Mouse (Mus musculus) heart, embryonic 10.5 days (tissue): Measurements from ENCODE around the gene 1700123O20Rik. TPM values are rescaled to one million over a fixed set of nuclear protein-coding genes. Genes with fewer than 3 reads are reported as not detected.

Source experiments
- DNase-seq: peaks from one replicate; pipeline ENCODE4 v3.0.0-alpha.2; 2017; ENCODE audit warnings: low spot score
- H3K27ac ChIP-seq: fragments of 300-500 bp; sonication (generic); 2 replicates; pipeline ENCODE4 v1.5.1; 2016; ENCODE audit warnings: mild to moderate bottlenecking
- H3K27me3 ChIP-seq: fragments of 300-500 bp; sonication (generic); 2 replicates; pipeline ENCODE4 v1.6.1; 2016; ENCODE audit warnings: mild to moderate bottlenecking; ENCODE audit not compliant: poor library complexity, insufficient read depth, severe bottlenecking
- H3K36me3 ChIP-seq: fragments of 300-500 bp; sonication (generic); 2 replicates; pipeline ENCODE4 v1.6.1; 2016; ENCODE audit warnings: mild to moderate bottlenecking, moderate library complexity
- H3K4me1 ChIP-seq: fragments of 300-500 bp; sonication (generic); 2 replicates; pipeline ENCODE4 v1.6.1; 2016; ENCODE audit warnings: mild to moderate bottlenecking
- H3K4me3 ChIP-seq: fragments of 300-500 bp; sonication (generic); 2 replicates; pipeline ENCODE4 v1.5.1; 2016; ENCODE audit warnings: mild to moderate bottlenecking, moderate library complexity
- H3K9me3 ChIP-seq: fragments of 300-500 bp; sonication (generic); 2 replicates; pipeline ENCODE4 v1.6.1; 2016; ENCODE audit warnings: mild to moderate bottlenecking, moderate library complexity
- WGBS: fragments of 180-500 bp; shearing (Covaris S2); methylation state at CpG from one replicate; pipeline ENCODE4 v1.1.7; 2016; 5-methylcytosine and 5-hydroxymethylcytosine counted together
- polyA plus RNA-seq: library from polyadenylated mRNA; unstranded; fragments of >200 nt; fragmentation: Nextera tagmentation; extraction: Ambion mirVana; gene quantifications from 2 replicates; pipeline ENCODE4 v1.2.1, GENCODE M21; 2016

Gene 1700123O20Rik
- polyA plus RNA-seq, 1 experiment from 2014 or later, result 79.7 TPM

DNA sequence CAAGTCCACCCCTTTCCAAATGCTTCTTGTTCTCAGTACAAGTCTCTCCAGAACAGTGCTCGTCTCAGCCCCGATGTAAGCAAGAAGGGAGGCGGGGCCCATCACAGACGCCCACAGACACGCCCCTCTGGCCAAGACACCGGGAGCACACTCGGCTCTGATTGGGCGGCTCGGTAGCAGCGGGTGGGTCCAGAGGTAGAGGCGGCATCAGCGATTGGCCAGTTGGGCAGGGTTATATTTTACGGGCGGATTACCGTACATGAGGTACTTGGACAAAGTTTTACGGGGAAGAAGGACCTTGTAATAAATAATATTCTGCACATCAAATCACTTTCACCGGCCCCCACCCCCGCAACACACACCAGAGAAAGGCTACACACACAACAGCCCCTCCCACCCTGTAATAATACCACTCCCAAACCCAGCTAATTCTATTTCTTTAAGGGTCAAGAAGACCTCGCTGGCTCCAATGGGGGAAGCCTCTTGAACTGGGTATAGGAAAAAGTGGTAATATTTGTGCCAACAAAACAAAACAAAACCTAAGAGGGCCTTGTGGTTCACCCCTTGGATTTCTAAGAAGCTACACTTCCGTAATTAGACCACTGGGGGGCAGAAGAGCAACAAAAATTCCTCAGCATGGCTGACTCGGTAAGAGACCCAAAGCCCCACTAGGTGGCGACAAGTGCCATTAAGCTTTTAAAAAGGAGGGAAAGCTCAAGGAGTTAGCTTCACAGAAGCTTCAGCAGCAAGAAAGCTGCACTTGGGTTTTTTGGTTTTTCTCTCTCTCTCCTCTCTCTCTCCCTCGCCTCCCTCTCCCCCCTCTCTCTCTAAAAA lies 35.2 kb upstream of the 1700123O20Rik start:
- no peaks in the 10 kb centered on the region for H3K9me3 ChIP-seq

DNA sequence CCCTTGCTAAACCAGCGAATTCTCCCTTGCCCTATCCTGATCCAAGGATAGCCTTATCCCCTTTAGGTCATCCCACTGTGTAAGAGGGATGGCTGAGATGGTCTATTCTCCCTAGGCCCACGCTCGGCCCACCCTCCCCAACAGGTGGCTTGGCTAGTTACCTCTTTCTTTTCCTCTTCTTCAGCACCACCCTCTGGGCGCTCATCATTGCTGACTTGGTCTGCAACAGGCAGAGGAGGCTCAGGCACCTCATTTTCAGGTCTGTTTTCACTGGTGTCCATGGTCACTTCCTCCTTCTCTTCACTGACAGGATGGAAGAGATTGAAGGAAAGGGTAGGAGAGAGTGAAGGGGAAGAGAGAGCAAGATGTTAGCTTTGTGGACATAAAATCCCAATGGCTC lies 34.5 kb upstream of the 1700123O20Rik start:
- H3K36me3 ChIP-seq, result peaks cover 69% of the 10 kb centered on the region
- WGBS, result 76% methylated on average over 4 of the region's 4 CpGs
- DNase-seq, result no peak
- no peaks in the 10 kb centered on the region for H3K9me3 ChIP-seq
- H3K4me3 ChIP-seq, result peak overlapping the region; percentile 81; the same call in 1 of the 2 replicates
- peak overlapping the region; percentile 93; the same call in 1 of the 2 replicates for H3K27ac ChIP-seq
- H3K4me1 ChIP-seq, result peaks cover 40% of the 10 kb centered on the region
- no peaks in the 10 kb centered on the region for H3K27me3 ChIP-seq

More for the DNA sequence above, 35.2 kb upstream of the 1700123O20Rik start:
- H3K27ac ChIP-seq, result peak overlapping the region; percentile 93; the same call in 1 of the 2 replicates
- 63% methylated on average over 23 of the region's 23 CpGs for WGBS
- no peaks in the 10 kb centered on the region for H3K27me3 ChIP-seq
- no peak overlapping the region for H3K4me3 ChIP-seq
- peaks cover 40% of the 10 kb centered on the region for H3K4me1 ChIP-seq
- DNase-seq, result peak; percentile 91
- H3K36me3 ChIP-seq, result peaks cover 69% of the 10 kb centered on the region

DNA sequence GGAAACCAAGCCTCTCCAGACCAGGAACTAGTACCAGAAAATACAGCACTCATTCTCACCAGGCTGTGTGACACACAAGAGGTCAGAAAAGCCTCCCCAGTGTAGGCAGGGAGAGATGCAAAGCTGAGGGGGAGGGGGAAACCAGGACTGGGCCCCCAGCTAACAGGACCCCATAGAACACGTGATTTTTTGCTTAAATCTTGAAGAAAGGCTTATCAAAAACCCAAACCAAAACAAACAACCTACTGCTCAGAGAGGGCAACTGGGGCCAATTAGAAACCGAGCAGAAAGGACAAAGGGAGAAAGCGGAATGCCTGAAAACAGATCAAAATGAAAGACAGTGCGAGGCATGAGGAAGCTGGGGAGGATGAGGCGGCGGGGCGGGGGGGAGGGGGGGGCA lies 33.2 kb upstream of the 1700123O20Rik start:
- 0% methylated on average over 7 of the region's 7 CpGs for WGBS
- Histone ChIP-seq H3K27ac (peak overlapping the region; percentile 93), H3K27me3 (no peaks in the 10 kb centered on the region), H3K4me3 (peak overlapping the region; percentile 81), H3K36me3 (peaks cover 69% of the 10 kb centered on the region), H3K4me1 (peaks cover 40% of the 10 kb centered on the region), H3K9me3 (no peaks in the 10 kb centered on the region)
- no peak for DNase-seq

DNA sequence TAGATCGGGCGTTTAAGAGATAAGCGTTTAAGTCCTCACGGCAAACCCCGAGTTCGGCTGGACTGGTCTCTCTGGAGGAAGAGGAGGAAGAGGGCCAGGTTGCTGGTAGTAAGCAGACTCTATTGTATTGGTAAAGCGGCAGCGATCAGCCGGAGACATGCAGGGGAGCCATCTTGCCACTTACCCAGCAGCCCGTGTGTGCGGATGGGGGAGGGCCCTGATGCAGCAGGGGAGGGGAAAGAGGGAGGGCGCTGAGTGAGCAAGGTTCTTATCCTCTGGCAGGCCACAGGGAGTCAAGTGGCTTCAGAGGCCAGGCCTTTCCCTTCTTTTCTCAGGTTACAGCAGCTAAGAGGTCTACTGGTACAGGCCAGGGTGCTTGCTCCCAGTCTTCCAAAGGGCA lies 32.5 kb upstream of the 1700123O20Rik start:
- peak overlapping the region; percentile 81 for H3K4me3 ChIP-seq
- peak; percentile 97 for DNase-seq
- peaks cover 69% of the 10 kb centered on the region for H3K36me3 ChIP-seq
- H3K4me1 ChIP-seq, result peaks cover 40% of the 10 kb centered on the region
- no peaks in the 10 kb centered on the region for H3K9me3 ChIP-seq
- 2% methylated on average over 12 of the region's 12 CpGs for WGBS
- H3K27ac ChIP-seq, result peak overlapping the region; percentile 93
- no peaks in the 10 kb centered on the region for H3K27me3 ChIP-seq

DNA sequence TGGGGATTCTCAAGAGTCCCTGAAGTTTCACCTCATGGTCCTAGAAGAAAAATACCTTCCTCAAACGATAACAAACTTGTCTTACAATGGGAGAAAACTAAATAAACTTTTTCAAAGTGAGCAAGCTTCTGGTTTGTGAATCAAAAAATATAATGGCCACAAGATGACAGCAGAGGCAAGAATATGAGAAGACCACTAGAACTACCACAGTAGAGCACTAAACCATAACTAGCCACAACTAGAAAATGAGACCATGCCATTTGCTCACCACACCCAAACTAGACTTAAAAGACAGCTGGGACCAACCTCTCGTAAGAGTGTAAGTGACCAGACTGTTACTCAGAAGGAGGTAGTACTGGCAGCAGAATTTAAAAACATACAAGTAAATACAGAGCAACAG lies 26.0 kb upstream of the 1700123O20Rik start:
- H3K36me3 ChIP-seq, result peaks cover 100% of the 10 kb centered on the region
- DNase-seq, result no peak
- H3K9me3 ChIP-seq, result no peaks in the 10 kb centered on the region
- H3K27ac ChIP-seq, result no peak overlapping the region
- no peak overlapping the region for H3K4me3 ChIP-seq
- no peaks in the 10 kb centered on the region for H3K27me3 ChIP-seq
- WGBS, result 85% methylated on average over 2 of the region's 2 CpGs
- no peaks in the 10 kb centered on the region for H3K4me1 ChIP-seq

DNA sequence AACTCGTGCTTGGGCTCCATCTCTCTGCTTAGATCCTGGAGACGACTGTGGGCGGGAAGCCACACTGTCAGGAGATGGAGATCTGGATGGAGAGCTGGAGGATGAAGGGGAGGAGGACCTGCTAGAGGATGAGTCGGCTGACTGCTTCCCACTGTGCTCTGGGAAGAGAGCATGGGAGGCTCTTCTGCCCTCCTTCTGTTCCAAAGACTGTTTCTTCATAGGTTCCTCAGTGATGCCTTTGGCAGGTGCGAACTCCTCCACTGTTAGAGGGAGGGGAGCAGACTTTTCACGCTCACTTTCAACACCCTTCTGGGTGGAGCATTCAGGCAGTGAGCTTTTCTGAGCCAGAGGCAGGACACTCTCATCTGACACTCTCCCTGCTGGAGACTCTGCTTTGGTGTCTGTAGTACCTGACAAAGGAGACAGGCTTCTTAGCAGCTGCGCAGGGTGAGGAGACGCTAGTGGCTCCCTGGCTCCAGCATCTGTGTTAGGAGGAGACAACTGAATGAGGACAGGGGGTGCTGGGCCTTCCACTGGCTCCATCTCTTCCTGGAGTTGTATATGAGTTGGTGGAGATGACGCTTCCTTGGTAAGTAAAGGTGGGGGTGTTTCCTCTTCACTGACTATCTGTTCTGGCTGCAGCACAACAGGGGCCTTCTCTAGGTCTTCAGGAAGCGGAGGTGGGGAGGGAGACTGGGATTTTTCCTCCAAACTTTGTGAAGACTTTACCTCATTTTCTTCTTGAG lies 21.4 kb upstream of the 1700123O20Rik start:
- H3K9me3 ChIP-seq, result no peaks in the 10 kb centered on the region
- no peak overlapping the region for H3K27ac ChIP-seq
- no peak overlapping the region for H3K4me3 ChIP-seq
- H3K36me3 ChIP-seq, result peaks cover 94% of the 10 kb centered on the region
- no peaks in the 10 kb centered on the region for H3K4me1 ChIP-seq
- no peaks in the 10 kb centered on the region for H3K27me3 ChIP-seq
- WGBS, result 89% methylated on average over 10 of the region's 10 CpGs
- no peak for DNase-seq

DNA sequence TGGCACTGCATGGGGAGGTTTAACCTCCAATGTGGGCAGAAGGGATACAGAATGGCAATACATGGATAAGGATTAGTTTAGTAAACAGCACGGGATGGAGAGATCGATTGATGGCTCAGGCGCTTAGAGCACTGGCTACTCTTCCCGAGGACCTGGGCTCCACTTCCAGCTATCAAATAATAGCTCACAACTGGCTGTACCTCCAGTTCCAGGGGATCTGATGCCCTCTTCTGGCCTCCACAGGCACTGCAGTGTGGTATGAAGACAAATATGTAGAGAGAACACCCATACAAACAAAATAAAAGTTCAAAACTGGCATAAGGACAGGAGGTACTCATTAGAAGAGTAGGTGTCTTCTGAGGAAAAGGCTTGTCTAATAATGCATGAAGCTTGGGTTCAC lies 16.6 kb upstream of the 1700123O20Rik start:
- 75% methylated on average over 4 of the region's 4 CpGs for WGBS
- H3K9me3 ChIP-seq, result no peaks in the 10 kb centered on the region
- H3K4me1 ChIP-seq, result no peaks in the 10 kb centered on the region
- H3K4me3 ChIP-seq, result no peak overlapping the region
- no peaks in the 10 kb centered on the region for H3K27me3 ChIP-seq
- H3K27ac ChIP-seq, result no peak overlapping the region
- DNase-seq, result no peak
- H3K36me3 ChIP-seq, result peaks cover 73% of the 10 kb centered on the region

DNA sequence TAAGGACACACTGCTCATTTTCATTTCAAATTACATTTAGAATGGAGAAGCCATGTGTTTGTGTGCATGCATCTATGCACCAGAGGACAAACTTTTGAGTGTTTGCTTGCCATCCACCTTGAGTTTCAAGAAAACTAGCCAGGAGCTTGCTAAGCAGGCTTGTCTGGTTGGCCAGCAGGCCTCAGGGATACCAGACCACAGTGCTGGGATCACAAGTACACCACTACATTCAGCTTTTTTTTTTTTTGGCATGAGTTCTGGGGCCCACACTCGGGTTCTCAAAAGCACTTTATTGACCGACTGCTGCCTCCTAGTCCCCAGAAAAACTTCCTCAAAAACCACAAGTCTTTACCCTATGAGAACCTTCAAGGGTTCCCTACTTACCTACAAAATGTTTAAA lies 11.7 kb upstream of the 1700123O20Rik start:
- Histone ChIP-seq H3K27ac (no peak overlapping the region), H3K9me3 (no peaks in the 10 kb centered on the region), H3K4me1 (no peaks in the 10 kb centered on the region), H3K36me3 (peaks cover 78% of the 10 kb centered on the region), H3K4me3 (no peak overlapping the region), H3K27me3 (no peaks in the 10 kb centered on the region)
- DNase-seq, result no peak
- WGBS, result 81% methylated on average over 2 of the region's 2 CpGs

DNA sequence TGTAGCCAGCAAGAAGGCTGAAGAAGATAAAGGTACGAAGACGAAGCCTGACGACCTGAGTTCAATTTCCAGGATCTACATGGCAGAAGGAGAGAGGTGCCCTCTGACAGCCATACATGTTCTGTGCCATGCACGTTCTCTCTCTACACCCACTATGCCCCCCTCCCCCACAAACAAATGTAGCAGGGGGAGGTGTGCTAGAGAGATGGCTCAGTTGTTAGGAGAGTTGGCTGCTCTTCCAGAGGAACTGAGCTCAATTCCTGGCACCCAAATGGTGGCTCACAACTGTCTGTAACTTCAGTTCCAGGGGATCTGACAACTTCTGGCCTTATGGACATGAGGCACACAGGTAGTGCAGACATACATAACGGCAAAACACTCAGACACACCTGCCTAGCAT lies 9.7 kb upstream of the 1700123O20Rik start:
- H3K4me3 ChIP-seq, result no peak overlapping the region
- no peak for DNase-seq
- peaks cover 86% of the 10 kb centered on the region for H3K36me3 ChIP-seq
- no peaks in the 10 kb centered on the region for H3K27me3 ChIP-seq
- no peaks in the 10 kb centered on the region for H3K9me3 ChIP-seq
- H3K4me1 ChIP-seq, result no peaks in the 10 kb centered on the region
- WGBS, result 91% methylated on average over 5 of the region's 5 CpGs
- no peak overlapping the region for H3K27ac ChIP-seq

DNA sequence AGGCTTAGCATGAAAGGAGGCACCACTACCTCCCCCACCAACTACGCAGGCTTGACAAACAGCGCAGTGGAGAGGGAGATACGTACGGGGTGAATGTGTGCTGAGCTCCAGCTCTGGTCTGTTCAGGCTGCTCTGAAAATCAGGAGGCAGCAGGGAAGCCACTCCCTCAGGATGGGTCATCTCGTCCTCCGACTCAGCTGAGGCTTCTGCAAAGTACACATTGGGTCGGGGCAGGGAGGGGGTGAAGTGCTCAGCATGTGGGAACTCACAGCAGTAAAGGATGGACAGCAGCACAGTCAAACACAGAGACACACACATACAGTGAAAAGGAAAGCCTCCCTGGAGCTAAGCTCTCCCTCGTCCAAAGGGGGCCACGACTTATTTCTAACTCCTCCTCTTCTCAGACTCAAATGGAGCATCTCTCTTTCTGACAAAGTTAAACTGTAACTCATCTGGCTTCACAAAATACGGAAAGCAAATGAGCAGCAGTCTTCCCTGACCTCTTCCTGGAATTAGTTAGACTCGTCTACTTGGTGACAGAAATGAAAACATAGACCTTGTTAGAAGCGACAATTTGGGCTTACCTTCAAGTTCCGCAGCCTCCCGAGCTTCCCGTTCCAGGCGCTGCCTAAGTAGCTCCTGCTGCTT lies 7.2 kb upstream of the 1700123O20Rik start:
- Histone ChIP-seq H3K4me3 (no peak overlapping the region), H3K27ac (no peak overlapping the region), H3K36me3 (peaks cover 88% of the 10 kb centered on the region), H3K4me1 (no peaks in the 10 kb centered on the region), H3K9me3 (no peaks in the 10 kb centered on the region), H3K27me3 (no peaks in the 10 kb centered on the region)
- DNase-seq, result no peak
- WGBS, result 89% methylated on average over 16 of the region's 16 CpGs

DNA sequence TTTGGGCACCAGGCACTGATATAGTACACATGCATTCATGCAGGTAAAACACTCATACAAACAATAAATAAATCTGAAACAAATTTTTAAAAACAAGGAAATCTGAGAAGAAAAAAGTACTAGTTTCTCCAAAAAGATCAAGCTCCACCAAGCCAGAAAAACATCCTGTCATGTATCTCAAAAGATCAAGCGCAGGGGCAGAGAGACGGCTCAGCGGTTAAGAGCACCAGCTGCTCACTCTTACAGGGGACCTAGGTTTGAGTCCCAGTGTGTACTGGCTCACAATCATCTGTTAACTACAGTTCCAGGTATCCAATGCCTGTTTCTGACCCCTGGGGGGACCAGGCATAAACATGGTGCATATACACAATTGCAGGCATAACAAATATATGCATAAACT lies 3.6 kb upstream of the 1700123O20Rik start:
- Histone ChIP-seq H3K4me1 (peaks cover 9% of the 10 kb centered on the region), H3K27ac (no peak overlapping the region), H3K9me3 (no peaks in the 10 kb centered on the region), H3K4me3 (no peak overlapping the region), H3K36me3 (peaks cover 55% of the 10 kb centered on the region), H3K27me3 (no peaks in the 10 kb centered on the region)
- 90% methylated on average over 3 of the region's 3 CpGs for WGBS
- DNase-seq, result no peak

DNA sequence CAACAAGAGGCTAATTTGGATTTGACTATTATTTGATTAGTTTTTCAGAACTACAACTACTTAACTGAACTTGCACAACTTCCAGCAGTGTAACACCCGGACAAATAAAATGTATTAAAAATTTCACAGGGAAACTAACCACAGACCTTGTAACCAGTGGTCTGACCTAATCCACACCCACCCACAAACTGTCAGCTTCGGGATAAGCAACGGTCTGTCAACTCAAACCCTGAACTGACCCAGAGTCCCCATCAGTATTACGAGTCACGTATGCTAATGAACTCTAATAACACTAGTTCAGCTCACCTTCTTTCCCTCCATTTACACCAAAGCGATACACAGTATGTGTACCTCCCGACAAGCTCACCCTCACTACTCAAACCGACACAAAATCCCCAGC lies 545 bp upstream of the 1700123O20Rik start:
- WGBS, result 11% methylated on average over 8 of the region's 8 CpGs
- H3K4me3 ChIP-seq, result peak overlapping the region; percentile 93
- DNase-seq, result no peak
- H3K4me1 ChIP-seq, result peaks cover 20% of the 10 kb centered on the region
- peaks cover 45% of the 10 kb centered on the region for H3K36me3 ChIP-seq
- no peaks in the 10 kb centered on the region for H3K9me3 ChIP-seq
- peak overlapping the region; percentile 98 for H3K27ac ChIP-seq
- H3K27me3 ChIP-seq, result no peaks in the 10 kb centered on the region
